Comparison of ENCODE assay signal across 12 mouse cellular contexts in the genomic region with DNA sequence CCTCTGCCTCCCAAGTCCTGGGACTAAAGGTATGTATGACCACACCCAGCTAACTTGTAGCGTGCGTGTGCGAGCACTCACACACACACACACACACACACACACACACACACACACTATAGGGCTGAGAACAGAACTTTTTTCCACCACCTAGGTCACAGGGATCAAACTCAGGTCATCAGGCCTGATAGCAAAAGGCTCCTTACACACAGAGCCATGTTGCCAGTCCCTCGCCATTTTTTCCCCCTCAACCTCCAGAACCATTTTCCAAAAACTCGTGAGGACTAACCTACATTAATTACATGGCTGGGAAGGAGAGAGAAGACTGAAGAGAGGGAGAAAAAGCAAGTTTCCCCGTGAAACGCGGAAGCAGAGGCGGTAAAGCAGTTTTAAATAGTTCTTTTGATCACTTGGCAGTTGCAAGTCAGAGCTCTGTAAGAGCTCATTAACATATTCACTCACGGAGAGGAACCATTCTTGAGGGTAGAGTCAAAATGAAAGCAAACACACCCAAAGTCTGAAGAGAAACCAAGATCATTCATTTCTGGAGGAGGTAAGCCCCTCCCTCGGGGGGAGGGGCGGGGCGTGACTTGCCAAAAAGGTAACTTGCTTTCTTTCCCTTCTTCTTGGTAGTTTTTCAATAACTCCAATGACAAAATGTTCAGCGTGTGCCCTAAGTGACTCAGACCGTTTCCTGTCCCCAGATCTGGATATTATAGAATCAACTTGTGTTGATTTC.
DNase-seq lines count a peak whose midpoint lies in the region; ATAC-seq and TF ChIP-seq lines count a peak whose summit lies in the region.
"Had no signal": no experiment of that assay in that cellular context is flagged by ENCODE, and none has a peak within 500 bp of the region (broad histone marks: within the 10 kb centered on the region; RNA-seq: fewer than 3 reads in every experiment).

No protein-coding gene starts in this region.

- H3K36me3 ChIP-seq in liver, postnatal 0 days (replicated peaks; ENCODE audit: insufficient read depth, low read length) = no peaks in the 10 kb centered on the region
- no peaks in the 10 kb centered on the region for H3K36me3 ChIP-seq in forebrain, embryonic 14.5 days (ENCODE audit: control insufficient read depth, insufficient read depth, low read length)
- H3K36me3 ChIP-seq in midbrain, embryonic 13.5 days = no peaks in the 10 kb centered on the region
- H3K36me3 ChIP-seq: hindbrain, embryonic 12.5 days; neural tube, embryonic 12.5 days had no signal

- no peaks in the 10 kb centered on the region for H3K27me3 ChIP-seq in liver, postnatal 0 days (ENCODE audit: insufficient read depth, low read length)
- no peaks in the 10 kb centered on the region for H3K27me3 ChIP-seq in forebrain, embryonic 14.5 days (replicated peaks; ENCODE audit: control insufficient read depth, insufficient read depth, low read length)
- peaks cover 4% of the 10 kb centered on the region; the same call in 1 of the 2 replicates for H3K27me3 ChIP-seq in midbrain, embryonic 13.5 days
- H3K27me3 ChIP-seq: hindbrain, embryonic 12.5 days; neural tube, embryonic 12.5 days had no signal

- H3K9me3 ChIP-seq in liver, postnatal 0 days (ENCODE audit: low read length) = no peaks in the 10 kb centered on the region
- H3K9me3 ChIP-seq in forebrain, embryonic 14.5 days (replicated peaks; ENCODE audit: control insufficient read depth, low read length) = no peaks in the 10 kb centered on the region
- no peaks in the 10 kb centered on the region for H3K9me3 ChIP-seq in midbrain, embryonic 13.5 days
- H3K9me3 ChIP-seq: hindbrain, embryonic 12.5 days; neural tube, embryonic 12.5 days had no signal

- WGBS in liver, postnatal 0 days (ENCODE audit: insufficient replicate concordance) = 37% methylated on average over 15 of the region's 15 CpGs
- WGBS in forebrain, embryonic 14.5 days = 43% methylated on average over 15 of the region's 15 CpGs
- 44% methylated on average over 15 of the region's 15 CpGs for WGBS in midbrain, embryonic 13.5 days

- H3K4me2 ChIP-seq in liver, postnatal 0 days (ENCODE audit: low read depth, low read length) = peak overlapping the region; percentile 42; the same call in 1 of the 2 replicates
- H3K4me2 ChIP-seq in forebrain, embryonic 14.5 days (ENCODE audit: low read length) = no peak overlapping the region
- no peak overlapping the region for H3K4me2 ChIP-seq in midbrain, embryonic 13.5 days (replicated peaks)
- H3K4me2 ChIP-seq: hindbrain, embryonic 12.5 days; neural tube, embryonic 12.5 days had no signal

- TF ChIP-seq POLR2A in bone marrow macrophage, adult 2 months (IDR thresholded peaks at IDR 0.05; ENCODE audit: borderline replicate concordance, low read depth, low read length) = no peak

- no peak for ATAC-seq in liver, postnatal 0 days
- no peak for ATAC-seq in forebrain, embryonic 14.5 days
- no peak for ATAC-seq in midbrain, embryonic 13.5 days

- no peak for TF ChIP-seq CTCF in bone marrow macrophage, adult 2 months (IDR thresholded peaks at IDR 0.05; ENCODE audit: low read depth, low read length)
- no peak for TF ChIP-seq CTCF in liver, postnatal 0 days (IDR thresholded peaks at IDR 0.05; ENCODE audit: low read depth)

- H3K4me3 ChIP-seq in bone marrow macrophage, adult 2 months (ENCODE audit: insufficient read depth, low read length) = peak overlapping the region; percentile 44
- H3K4me3 ChIP-seq in liver, postnatal 0 days (ENCODE audit: low read depth, low read length) = 0 out of 2 replicates have a peak overlapping the region, but pooled peaks have one; percentile 8
- no peak overlapping the region for H3K4me3 ChIP-seq in forebrain, embryonic 14.5 days (ENCODE audit: low read depth, low read length)
- H3K4me3 ChIP-seq in midbrain, embryonic 13.5 days (replicated peaks) = no peak overlapping the region
- H3K4me3 ChIP-seq: hindbrain, embryonic 12.5 days; neural tube, embryonic 12.5 days had no signal

- peak; percentile 39 for DNase-seq in lung, postnatal 36 days
- no peak for DNase-seq in lung, postnatal 10 days
- no peak for DNase-seq in liver, postnatal 0 days
- DNase-seq in thymus, postnatal 25 days = peak; percentile 46
- no peak for DNase-seq in cerebellum, postnatal 25 days
- no peak for DNase-seq in forebrain, embryonic 14.5 days (ENCODE audit: low spot score)
- DNase-seq: right cerebral cortex, postnatal 4 days had no signal

- H3K9ac ChIP-seq in liver, postnatal 0 days (replicated peaks) = no peak overlapping the region
- H3K9ac ChIP-seq in forebrain, embryonic 14.5 days (ENCODE audit: low read length) = no peak overlapping the region
- H3K9ac ChIP-seq in midbrain, embryonic 13.5 days (replicated peaks) = no peak overlapping the region
- H3K9ac ChIP-seq: hindbrain, embryonic 12.5 days; neural tube, embryonic 12.5 days had no signal

- peak overlapping the region; percentile 56 for H3K27ac ChIP-seq in bone marrow macrophage, adult 2 months (ENCODE audit: insufficient read depth, low read depth, low read length)
- H3K27ac ChIP-seq in liver, postnatal 0 days (ENCODE audit: low read depth) = no peak overlapping the region
- no peak overlapping the region for H3K27ac ChIP-seq in forebrain, embryonic 14.5 days (ENCODE audit: low read depth, low read length)
- no peak overlapping the region for H3K27ac ChIP-seq in midbrain, embryonic 13.5 days
- H3K27ac ChIP-seq: hindbrain, embryonic 12.5 days; kidney, postnatal 0 days; neural tube, embryonic 12.5 days had no signal

- TF ChIP-seq EP300 in liver, postnatal 0 days (IDR thresholded peaks at IDR 0.05; ENCODE audit: low read depth) = no peak

- peaks cover 9% of the 10 kb centered on the region for H3K4me1 ChIP-seq in bone marrow macrophage, adult 2 months (ENCODE audit: control insufficient read depth, insufficient read depth, low read length)
- H3K4me1 ChIP-seq in liver, postnatal 0 days (ENCODE audit: insufficient read depth) = no peaks in the 10 kb centered on the region
- no peaks in the 10 kb centered on the region for H3K4me1 ChIP-seq in forebrain, embryonic 14.5 days (ENCODE audit: control insufficient read depth, insufficient read depth, low read length)
- no peaks in the 10 kb centered on the region for H3K4me1 ChIP-seq in midbrain, embryonic 13.5 days (replicated peaks)
- H3K4me1 ChIP-seq: hindbrain, embryonic 12.5 days; neural tube, embryonic 12.5 days had no signal

Comparison
In these comparisons a context has a peak if more than half of its experiments do, and no peak if none do; other contexts are left out.
1. DNase-seq: peak in lung, postnatal 36 days (single experiment) and thymus, postnatal 25 days (single experiment); none in lung, postnatal 10 days (single experiment), liver, postnatal 0 days (single experiment), cerebellum, postnatal 25 days (0 of 2) and forebrain, embryonic 14.5 days (single experiment).
2. H3K4me3 ChIP-seq: peak in bone marrow macrophage, adult 2 months (single experiment) and liver, postnatal 0 days (single experiment); none in forebrain, embryonic 14.5 days (single experiment) and midbrain, embryonic 13.5 days (single experiment).